Mouse (Mus musculus): ENCODE data around the gene Gm49337.

GRCm38 (mm10) chr4:116329256-116329655 lies 156.1 kb downstream of the Gm49337 start:
- TF ChIP-seq CTCF (IDR thresholded peaks at IDR 0.05; ENCODE audit: extremely low read depth, insufficient read length, insufficient replicate concordance, low read depth, low read length) (no peak), POLR2A (IDR thresholded peaks at IDR 0.05; ENCODE audit: low read depth, low read length) (no peak)

Measured in small intestine, adult 2 months (tissue).